Mouse (Mus musculus) frontal cortex, adult (tissue): ENCODE results near the gene B3galnt1.

Source experiments
- ATAC-seq: cut with Nextera tagmentation; 2 replicates; pipeline ENCODE4 v1.9.2; 2017; ENCODE audit warnings: mild to moderate bottlenecking, moderate library complexity, mixed read lengths; ENCODE audit not compliant: low TSS enrichment

B3galnt1 gene

GRCm38 (mm10) chr3:69598261-69599165, at the start of gene B3galnt1:
Gene B3galnt1, minus strand, starts transcription at chr3:69598960.
- ATAC-seq, result peak; percentile 67

- ATAC-seq, result no peak
These were observed 35.8 kb upstream of the B3galnt1 start for GRCm38 (mm10) chr3:69634521-69634920.

GRCm38 (mm10) chr3:69633706-69634420, 35.1 kb upstream of the B3galnt1 start:
- no peak for ATAC-seq

- no peak for ATAC-seq
These were observed 28.3 kb upstream of the B3galnt1 start for GRCm38 (mm10) chr3:69626963-69627590.

GRCm38 (mm10) chr3:69626213-69626962, 27.6 kb upstream of the B3galnt1 start:
- no peak for ATAC-seq

GRCm38 (mm10) chr3:69624182-69624581, 25.4 kb upstream of the B3galnt1 start:
- ATAC-seq, result no peak

- ATAC-seq, result no peak
These were observed 9.1 kb upstream of the B3galnt1 start for GRCm38 (mm10) chr3:69607909-69608308.

GRCm38 (mm10) chr3:69607468-69607867, 8.7 kb upstream of the B3galnt1 start:
- ATAC-seq, result no peak

GRCm38 (mm10) chr3:69606923-69607322, 8.2 kb upstream of the B3galnt1 start:
- ATAC-seq, result no peak

GRCm38 (mm10) chr3:69599166-69599500, 373 bp upstream of the B3galnt1 start:
- peak; percentile 38 for ATAC-seq

GRCm38 (mm10) chr3:69597816-69598215, 944 bp downstream of the B3galnt1 start:
- no peak for ATAC-seq

GRCm38 (mm10) chr3:69597211-69597610, 1.5 kb downstream of the B3galnt1 start:
- no peak for ATAC-seq

GRCm38 (mm10) chr3:69596116-69596515, 2.6 kb downstream of the B3galnt1 start:
- ATAC-seq, result no peak

- peak; percentile 47 for ATAC-seq
These were observed 4.7 kb downstream of the B3galnt1 start for GRCm38 (mm10) chr3:69594071-69594470.

- ATAC-seq, result no peak
These were observed 5.3 kb downstream of the B3galnt1 start for GRCm38 (mm10) chr3:69593426-69593825.

GRCm38 (mm10) chr3:69588101-69588760, 10.5 kb downstream of the B3galnt1 start:
- ATAC-seq, result peak; percentile 38; the same call in 1 of the 2 replicates

GRCm38 (mm10) chr3:69583798-69584197, 15.0 kb downstream of the B3galnt1 start:
- ATAC-seq, result no peak

GRCm38 (mm10) chr3:69578791-69579190, 20.0 kb downstream of the B3galnt1 start:
- no peak for ATAC-seq

- peak; percentile 53; the same call in 1 of the 2 replicates for ATAC-seq
These were observed 22.0 kb downstream of the B3galnt1 start for GRCm38 (mm10) chr3:69576715-69577114.

- no peak for ATAC-seq
These were observed 23.2 kb downstream of the B3galnt1 start for GRCm38 (mm10) chr3:69575577-69575976.

GRCm38 (mm10) chr3:69572561-69572960, 26.2 kb downstream of the B3galnt1 start:
- no peak for ATAC-seq
